Mouse (Mus musculus): ENCODE data around the gene Abcb5. TPM values are rescaled to one million over a fixed set of nuclear protein-coding genes. Genes with fewer than 3 reads are reported as not detected.

Gene Abcb5
- total and polyA plus RNA-seq, 3 experiments = not detected

DNA sequence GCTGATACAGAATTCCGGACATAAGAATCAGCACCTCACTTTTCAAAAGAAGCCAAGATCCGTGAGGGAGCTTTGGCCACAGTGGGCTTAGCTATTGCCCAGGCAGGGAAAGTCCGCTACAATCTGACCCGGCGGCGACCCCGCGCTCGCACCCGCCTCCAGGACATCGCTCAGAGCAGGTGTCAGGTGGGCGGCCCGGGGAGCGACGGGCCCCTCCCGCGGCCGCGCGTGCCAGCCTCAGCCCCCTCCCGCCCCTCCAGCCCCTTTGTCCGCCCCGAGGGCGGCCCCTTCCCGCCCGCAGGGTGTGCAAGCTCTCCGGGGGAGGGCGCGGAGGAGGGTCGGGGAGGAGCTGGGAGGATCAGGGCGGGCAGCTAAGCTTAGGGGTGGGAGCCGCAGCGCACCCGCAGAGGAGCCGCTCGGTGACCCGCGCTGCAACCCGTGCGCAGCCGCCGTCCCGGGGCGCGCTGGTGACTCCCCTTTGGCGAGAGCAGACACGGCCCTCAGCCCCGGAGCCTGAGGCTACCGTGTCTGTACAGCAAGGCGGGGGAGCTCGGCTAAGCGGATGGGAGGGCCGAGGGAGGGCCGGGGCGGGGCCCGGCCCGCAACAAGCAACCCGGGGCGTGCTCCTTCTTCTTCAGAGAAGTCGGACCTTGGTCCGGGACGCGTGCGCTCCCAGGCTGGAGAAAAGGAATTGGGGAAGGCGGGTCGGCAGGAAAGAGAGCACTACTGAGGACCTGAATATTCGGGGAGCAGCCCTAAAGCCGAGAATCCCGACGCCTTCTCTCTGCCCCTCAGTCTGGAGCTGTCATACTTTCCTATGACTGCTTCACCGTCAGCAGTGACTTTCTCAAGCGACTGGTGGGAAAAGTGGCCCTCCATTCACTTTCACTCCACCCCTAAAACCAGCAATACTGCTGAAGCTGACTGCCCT, 129.5 kb downstream of the Abcb5 start:
- dilution Hi-C loops (cut with MboI; ENCODE audit: extremely low pct_ligation_motif_present, extremely low pct_unique_long_range_greater_than_20kb, low sequenced_read_pairs) (no loop called here), in situ Hi-C loops (cut with MboI; ENCODE audit: low pct_ligation_motif_present, low pct_unique_long_range_greater_than_20kb, low sequenced_read_pairs) (no loop called here)
- no peak overlapping the region for H3K9ac ChIP-seq (ENCODE audit: insufficient read depth, low read depth)
- no peaks in the 10 kb centered on the region for H3K79me2 ChIP-seq (replicated peaks; ENCODE audit: control insufficient read depth, extremely low read depth, insufficient read depth, poor library complexity, severe bottlenecking)
- H3K27ac ChIP-seq (ENCODE audit: insufficient read depth, low read depth) = no peak overlapping the region
- no peak for DNase-seq (ENCODE audit: extremely low read depth)
- H3K27me3 ChIP-seq (replicated peaks) = no peaks in the 10 kb centered on the region
- H3K4me2 ChIP-seq (ENCODE audit: insufficient read depth, low read depth, poor library complexity, severe bottlenecking) = no peak overlapping the region
- no peak overlapping the region for H3K4me3 ChIP-seq (replicated peaks in 1 of 3; ENCODE audit: low read depth in 2 of 3, low read length in 2 of 3, poor library complexity in 1 of 3)
- no peaks in the 10 kb centered on the region for H3K36me3 ChIP-seq (replicated peaks in 1 of 2; ENCODE audit: control insufficient read depth in 1 of 2, insufficient read depth in 1 of 2, low read length in 1 of 2)
- TF ChIP-seq JUND (conservative IDR thresholded peaks at IDR 0.05; ENCODE audit: low read depth, low read length) (no peak), IRF4 (IDR thresholded peaks at IDR 0.05; ENCODE audit: low read depth, low read length) (no peak), POLR2AphosphoS2 (IDR thresholded peaks at IDR 0.05; ENCODE audit: low read depth, low read length) (no peak), RCOR1 (conservative IDR thresholded peaks at IDR 0.05; ENCODE audit: low read depth, low read length) (no peak), SMC3 (IDR thresholded peaks at IDR 0.05; ENCODE audit: low read depth, low read length) (no peak), POLR2A (IDR thresholded peaks at IDR 0.05; ENCODE audit: low read depth, low read length) (no peak), USF2 (conservative IDR thresholded peaks at IDR 0.05; ENCODE audit: low read depth, low read length) (no peak), TCF12 (IDR thresholded peaks at IDR 0.05; ENCODE audit: low read depth, low read length) (no peak), ELF1 (IDR thresholded peaks at IDR 0.05; ENCODE audit: low read depth, low read length) (no peak)
- no peaks in the 10 kb centered on the region for H3K9me3 ChIP-seq (replicated peaks; ENCODE audit: low read length)
- H3K4me1 ChIP-seq (ENCODE audit: control insufficient read depth in 1 of 2, insufficient read depth in 2 of 2) = no peaks in the 10 kb centered on the region

DNA sequence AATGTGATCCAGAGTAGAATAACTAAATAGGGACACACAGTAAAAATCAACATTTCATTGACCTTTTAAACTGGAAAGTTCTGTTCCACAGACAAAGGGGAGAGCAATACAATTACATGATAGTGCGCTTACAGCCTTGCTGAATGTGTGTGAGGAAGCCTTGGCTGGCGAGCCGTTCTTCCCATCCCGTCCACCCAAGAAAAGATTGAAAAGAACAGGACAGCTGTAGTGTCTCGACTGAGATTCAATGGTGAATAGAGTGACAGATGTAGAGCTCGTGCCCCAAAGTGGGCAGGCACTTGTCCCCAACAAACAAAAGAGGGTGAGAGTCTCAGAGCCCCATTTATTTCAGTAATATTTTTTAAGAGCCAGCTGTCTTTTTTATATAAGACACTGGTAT, 136.3 kb downstream of the Abcb5 start:
- dilution Hi-C loops (cut with MboI; ENCODE audit: extremely low pct_ligation_motif_present, extremely low pct_unique_long_range_greater_than_20kb, low sequenced_read_pairs) = no loop called here
- H3K79me2 ChIP-seq (replicated peaks; ENCODE audit: control insufficient read depth, extremely low read depth, insufficient read depth, poor library complexity, severe bottlenecking) = no peaks in the 10 kb centered on the region
- H3K4me1 ChIP-seq (ENCODE audit: control insufficient read depth in 1 of 2, insufficient read depth in 2 of 2) = no peaks in the 10 kb centered on the region
- no peak overlapping the region for H3K27ac ChIP-seq (ENCODE audit: insufficient read depth, low read depth)
- no peak overlapping the region for H3K9ac ChIP-seq (ENCODE audit: insufficient read depth, low read depth)
- H3K4me3 ChIP-seq (replicated peaks in 1 of 3; ENCODE audit: low read depth in 2 of 3, low read length in 2 of 3, poor library complexity in 1 of 3) = no peak overlapping the region
- H3K36me3 ChIP-seq (replicated peaks in 1 of 2; ENCODE audit: control insufficient read depth in 1 of 2, insufficient read depth in 1 of 2, low read length in 1 of 2) = no peaks in the 10 kb centered on the region
- no peak for TF ChIP-seq NELFE (IDR thresholded peaks at IDR 0.05; ENCODE audit: low read depth, low read length)
- TF ChIP-seq E2F4 (IDR thresholded peaks at IDR 0.05; ENCODE audit: insufficient replicate concordance, low read depth, low read length) = no peak
- TF ChIP-seq GABPA (IDR thresholded peaks at IDR 0.05; ENCODE audit: insufficient replicate concordance, low read depth, low read length) = no peak
- no peak for TF ChIP-seq MEF2A (IDR thresholded peaks at IDR 0.05; ENCODE audit: borderline replicate concordance, low read depth, low read length)
- no peak for TF ChIP-seq NRF1 (IDR thresholded peaks at IDR 0.05; ENCODE audit: low read depth, low read length)
- TF ChIP-seq JUN (IDR thresholded peaks at IDR 0.05; ENCODE audit: insufficient read depth, low read depth, low read length) = no peak
- TF ChIP-seq CHD1 (IDR thresholded peaks at IDR 0.05; ENCODE audit: low read depth, low read length) = no peak
- TF ChIP-seq USF1 (IDR thresholded peaks at IDR 0.05; ENCODE audit: low read depth, low read length) = no peak
- TF ChIP-seq USF2 (conservative IDR thresholded peaks at IDR 0.05; ENCODE audit: low read depth, low read length) = no peak
- no peak for TF ChIP-seq ZNF384 (IDR thresholded peaks at IDR 0.05; ENCODE audit: low read depth, low read length)
- TF ChIP-seq CTCF (conservative IDR thresholded peaks at IDR 0.05 in 1 of 2, IDR thresholded peaks at IDR 0.05 in 1 of 2; ENCODE audit: low read depth in 2 of 2, low read length in 2 of 2) = no peak
- no peak for TF ChIP-seq PAX5 (IDR thresholded peaks at IDR 0.05; ENCODE audit: low read length)
- no peak for TF ChIP-seq RAD21 (IDR thresholded peaks at IDR 0.05; ENCODE audit: low read depth, low read length)
- no peak for TF ChIP-seq RCOR1 (conservative IDR thresholded peaks at IDR 0.05; ENCODE audit: low read depth, low read length)
- TF ChIP-seq MAZ (IDR thresholded peaks at IDR 0.05; ENCODE audit: low read depth, low read length) = no peak
- no peak for TF ChIP-seq SMC3 (IDR thresholded peaks at IDR 0.05; ENCODE audit: low read depth, low read length)
- TF ChIP-seq MAFK (IDR thresholded peaks at IDR 0.05; ENCODE audit: insufficient replicate concordance, low read length) = no peak
- in situ Hi-C loops (cut with MboI; ENCODE audit: low pct_ligation_motif_present, low pct_unique_long_range_greater_than_20kb, low sequenced_read_pairs) = no loop called here
- no peaks in the 10 kb centered on the region for H3K27me3 ChIP-seq (replicated peaks)
- no peak overlapping the region for H3K4me2 ChIP-seq (ENCODE audit: insufficient read depth, low read depth, poor library complexity, severe bottlenecking)
- no peak for DNase-seq (ENCODE audit: extremely low read depth)
- no peaks in the 10 kb centered on the region for H3K9me3 ChIP-seq (replicated peaks; ENCODE audit: low read length)
